Mouse (Mus musculus) midbrain, embryonic 13.5 days (tissue): Measurements from ENCODE around the gene Irgq. TPM values are rescaled to one million over a fixed set of nuclear protein-coding genes. Genes with fewer than 3 reads are reported as not detected.

Experiments used
- ATAC-seq: fragments of 200-750 bp; cut with Nextera tagmentation; 2 replicates; pipeline ENCODE4 v1.8.0; 2017; ENCODE audit warnings: mild to moderate bottlenecking, moderate TSS enrichment, moderate library complexity
- H3K27ac ChIP-seq: fragments of 300-500 bp; sonication (generic); 2 replicates; pipeline ENCODE4 v1.5.1; 2015; ENCODE audit warnings: inconsistent platforms, mild to moderate bottlenecking, moderate library complexity
- H3K27me3 ChIP-seq: fragments of 300-500 bp; sonication (generic); 2 replicates; pipeline ENCODE4 v1.6.1; 2015; ENCODE audit warnings: mild to moderate bottlenecking, inconsistent platforms
- H3K36me3 ChIP-seq: fragments of 300-500 bp; sonication (generic); 2 replicates; pipeline ENCODE4 v1.6.1; 2015; ENCODE audit warnings: mild to moderate bottlenecking, inconsistent platforms
- H3K4me1 ChIP-seq: fragments of 300-500 bp; sonication (generic); replicated peaks from 2 replicates; pipeline ENCODE4 v1.6.1; 2015; ENCODE audit warnings: inconsistent platforms
- H3K4me2 ChIP-seq: fragments of 300-500 bp; sonication (generic); replicated peaks from 2 replicates; pipeline ENCODE4 v1.6.1; 2015; ENCODE audit warnings: moderate library complexity, mild to moderate bottlenecking, inconsistent platforms
- H3K4me3 ChIP-seq: fragments of 300-500 bp; sonication (generic); replicated peaks from 2 replicates; pipeline ENCODE4 v1.5.1; 2015; ENCODE audit warnings: mild to moderate bottlenecking, inconsistent platforms
- H3K9ac ChIP-seq: fragments of 300-500 bp; sonication (generic); replicated peaks from 2 replicates; pipeline ENCODE4 v1.6.1; 2015; ENCODE audit warnings: mild to moderate bottlenecking, inconsistent platforms
- H3K9me3 ChIP-seq: fragments of 300-500 bp; sonication (generic); 2 replicates; pipeline ENCODE4 v1.6.1; 2016; ENCODE audit warnings: mild to moderate bottlenecking, inconsistent platforms
- WGBS: fragments of 180-500 bp; shearing (Covaris S2); methylation state at CpG from one replicate; pipeline ENCODE4 v1.1.7; 2015; 5-methylcytosine and 5-hydroxymethylcytosine counted together
- polyA plus RNA-seq: library from polyadenylated mRNA; unstranded; fragments of >200 nt; fragmentation: Nextera tagmentation; extraction: Ambion mirVana; gene quantifications from 2 replicates; pipeline ENCODE4 v1.2.1, GENCODE M21; 2015

Gene Irgq
- polyA plus RNA-seq, 1 experiment from 2014 or later, result 25.3 TPM

DNA sequence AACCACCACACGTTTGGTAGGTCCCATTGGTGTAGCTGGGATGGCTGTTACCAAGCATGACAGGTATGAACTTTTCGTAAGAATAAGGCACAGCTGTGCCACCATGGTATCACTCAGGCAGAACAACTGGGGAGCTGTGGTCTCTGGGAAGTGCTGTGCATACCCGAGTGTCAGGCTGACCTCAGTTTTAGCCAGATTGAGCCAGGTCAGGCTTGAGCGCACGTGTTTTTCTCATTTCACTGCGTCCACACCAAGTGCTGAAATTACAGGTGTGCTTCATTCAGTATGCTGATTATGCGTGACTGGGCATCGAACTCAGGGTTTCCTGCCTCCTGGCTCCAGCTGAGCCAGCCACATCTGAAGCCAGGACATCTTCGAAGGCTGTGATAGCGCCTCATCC is 25.3 kb downstream of the Irgq start:
- 94% methylated on average over 10 of the region's 10 CpGs for WGBS
- no peaks in the 10 kb centered on the region for H3K9me3 ChIP-seq
- ATAC-seq, result no peak
- H3K4me3 ChIP-seq, result no peak overlapping the region
- no peak overlapping the region for H3K4me2 ChIP-seq
- no peaks in the 10 kb centered on the region for H3K27me3 ChIP-seq
- no peak overlapping the region for H3K27ac ChIP-seq
- no peak overlapping the region for H3K9ac ChIP-seq
- H3K36me3 ChIP-seq, result peaks cover 44% of the 10 kb centered on the region
- no peaks in the 10 kb centered on the region for H3K4me1 ChIP-seq

GRCm38 (mm10) chr7:24561450-24561849 is 31.0 kb downstream of the Irgq start:
- Histone ChIP-seq H3K4me3 (no peak overlapping the region), H3K4me2 (no peak overlapping the region), H3K9me3 (no peaks in the 10 kb centered on the region), H3K27ac (no peak overlapping the region), H3K27me3 (no peaks in the 10 kb centered on the region), H3K36me3 (peaks cover 55% of the 10 kb centered on the region), H3K9ac (no peak overlapping the region), H3K4me1 (no peaks in the 10 kb centered on the region)
- ATAC-seq, result no peak
- WGBS, result 92% methylated on average over 4 of the region's 4 CpGs

DNA sequence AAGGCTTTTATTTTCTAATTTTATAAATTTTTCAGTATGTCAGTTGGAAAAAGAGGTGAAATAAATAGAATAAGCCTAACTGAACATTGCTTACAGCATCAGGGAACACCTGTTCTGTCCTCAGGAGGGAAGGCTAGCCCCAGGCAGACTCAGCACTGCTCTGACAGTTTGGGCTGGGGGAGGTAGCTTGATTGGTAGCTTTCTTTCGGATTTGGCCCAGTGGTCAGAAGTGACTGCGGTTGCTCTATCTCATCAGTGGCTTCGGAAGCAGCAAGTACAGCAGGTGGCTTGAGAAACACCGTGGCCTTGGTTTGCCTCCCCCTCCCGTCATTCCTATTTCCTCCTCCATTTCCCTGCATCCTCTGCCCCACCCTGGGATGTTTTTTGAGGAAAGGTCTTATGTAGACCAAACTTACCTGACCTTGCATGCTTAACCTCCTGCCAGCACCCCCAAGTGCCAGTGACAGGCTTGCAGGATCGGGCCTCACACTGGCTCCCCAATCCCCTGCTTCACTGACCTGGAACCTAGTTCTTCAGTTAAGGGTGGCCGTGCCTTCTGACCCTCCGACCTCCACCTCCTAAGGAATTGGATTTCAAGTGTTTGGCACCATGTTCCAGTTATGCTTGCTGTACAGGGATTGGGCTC is 32.8 kb downstream of the Irgq start:
- ATAC-seq, result no peak
- no peaks in the 10 kb centered on the region for H3K27me3 ChIP-seq
- no peak overlapping the region for H3K27ac ChIP-seq
- no peaks in the 10 kb centered on the region for H3K4me1 ChIP-seq
- no peak overlapping the region for H3K9ac ChIP-seq
- peaks cover 70% of the 10 kb centered on the region for H3K36me3 ChIP-seq
- no peak overlapping the region for H3K4me3 ChIP-seq
- 89% methylated on average over 8 of the region's 8 CpGs for WGBS
- no peaks in the 10 kb centered on the region for H3K9me3 ChIP-seq
- H3K4me2 ChIP-seq, result no peak overlapping the region

- Histone ChIP-seq H3K27ac (no peak overlapping the region), H3K4me3 (no peak overlapping the region), H3K9ac (no peak overlapping the region), H3K9me3 (no peaks in the 10 kb centered on the region), H3K27me3 (no peaks in the 10 kb centered on the region), H3K36me3 (peaks cover 75% of the 10 kb centered on the region), H3K4me2 (no peak overlapping the region), H3K4me1 (no peaks in the 10 kb centered on the region)
- 88% methylated on average over 4 of the region's 4 CpGs for WGBS
- no peak for ATAC-seq
Measured at GRCm38 (mm10) chr7:24563837-24564206, 33.3 kb downstream of the Irgq start.

DNA sequence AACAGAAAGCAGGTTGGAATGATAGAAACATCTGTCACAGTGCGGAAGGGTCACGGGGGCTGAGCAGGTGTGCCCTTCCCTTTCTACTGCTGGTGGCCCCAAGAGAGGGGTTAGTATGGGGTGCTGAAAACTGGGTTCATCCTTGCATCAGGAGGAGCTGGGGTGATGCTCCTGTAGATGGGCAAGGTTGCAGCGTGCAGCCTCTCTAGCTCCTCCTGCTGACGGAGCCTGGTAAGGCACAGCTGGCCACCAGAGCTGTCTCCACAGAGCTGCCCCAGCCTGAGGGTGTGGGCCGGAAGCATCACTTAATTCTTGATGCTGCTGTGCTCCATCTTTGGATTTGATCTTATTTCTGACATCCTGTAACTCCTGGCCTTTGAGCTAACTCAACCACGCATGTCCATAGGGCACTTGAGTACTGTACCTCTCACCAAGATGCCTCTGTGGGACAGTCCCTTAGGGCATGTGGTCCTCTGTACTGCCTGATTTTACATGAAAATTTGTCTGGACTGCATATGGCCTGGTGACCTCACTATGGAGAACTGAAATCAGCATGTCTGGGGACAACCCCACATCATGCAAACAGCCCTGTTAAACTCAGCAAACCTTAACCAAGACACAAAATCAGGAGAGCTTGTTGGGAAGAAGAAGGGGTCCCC is 34.2 kb downstream of the Irgq start:
- no peak overlapping the region for H3K4me2 ChIP-seq
- WGBS, result 66% methylated on average over 6 of the region's 6 CpGs
- H3K9ac ChIP-seq, result no peak overlapping the region
- H3K4me1 ChIP-seq, result no peaks in the 10 kb centered on the region
- no peaks in the 10 kb centered on the region for H3K27me3 ChIP-seq
- no peak overlapping the region for H3K4me3 ChIP-seq
- peaks cover 78% of the 10 kb centered on the region for H3K36me3 ChIP-seq
- ATAC-seq, result peak; percentile 63
- H3K9me3 ChIP-seq, result no peaks in the 10 kb centered on the region
- no peak overlapping the region for H3K27ac ChIP-seq

DNA sequence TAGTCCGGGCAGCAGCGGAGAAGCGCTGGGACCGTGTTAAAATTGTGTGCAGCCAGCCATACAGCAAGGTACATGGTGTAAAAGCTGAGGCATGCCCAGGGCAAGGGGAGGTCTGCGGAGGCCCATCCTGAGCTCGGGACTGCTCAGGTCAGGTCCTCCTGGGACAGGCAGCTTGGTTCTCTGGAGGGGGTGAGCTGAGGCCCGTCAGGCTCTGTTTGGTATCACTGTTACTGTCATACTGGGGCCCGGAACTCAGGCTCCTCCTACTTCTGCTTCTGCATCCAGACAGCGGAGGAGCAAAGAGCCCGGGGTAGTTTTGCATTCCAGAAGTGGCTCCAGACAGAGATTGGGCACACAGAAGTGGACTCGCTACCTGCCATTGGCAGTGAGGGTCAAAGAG is 35.1 kb downstream of the Irgq start:
- Histone ChIP-seq H3K9me3 (no peaks in the 10 kb centered on the region), H3K4me1 (no peaks in the 10 kb centered on the region), H3K4me2 (no peak overlapping the region), H3K4me3 (no peak overlapping the region), H3K27ac (no peak overlapping the region), H3K9ac (no peak overlapping the region), H3K27me3 (no peaks in the 10 kb centered on the region), H3K36me3 (peaks cover 80% of the 10 kb centered on the region)
- WGBS, result 97% methylated on average over 11 of the region's 11 CpGs
- no peak for ATAC-seq

- H3K27me3 ChIP-seq, result no peaks in the 10 kb centered on the region
- H3K9me3 ChIP-seq, result no peaks in the 10 kb centered on the region
- H3K4me3 ChIP-seq, result no peak overlapping the region
- H3K4me1 ChIP-seq, result no peaks in the 10 kb centered on the region
- no peak for ATAC-seq
- WGBS, result 95% methylated on average over 9 of the region's 9 CpGs
- no peak overlapping the region for H3K27ac ChIP-seq
- H3K9ac ChIP-seq, result no peak overlapping the region
- no peak overlapping the region for H3K4me2 ChIP-seq
- H3K36me3 ChIP-seq, result peaks cover 80% of the 10 kb centered on the region
Measured at GRCm38 (mm10) chr7:24566206-24566605, 35.7 kb downstream of the Irgq start.

GRCm38 (mm10) chr7:24568512-24568911 is 38.0 kb downstream of the Irgq start:
- Histone ChIP-seq H3K9me3 (no peaks in the 10 kb centered on the region), H3K4me1 (no peaks in the 10 kb centered on the region), H3K27ac (no peak overlapping the region), H3K4me2 (no peak overlapping the region), H3K36me3 (peaks cover 76% of the 10 kb centered on the region), H3K9ac (no peak overlapping the region), H3K4me3 (no peak overlapping the region), H3K27me3 (no peaks in the 10 kb centered on the region)
- WGBS, result 84% methylated on average over 4 of the region's 4 CpGs
- ATAC-seq, result no peak

GRCm38 (mm10) chr7:24571071-24571470 is 40.6 kb downstream of the Irgq start:
- WGBS, result 93% methylated on average over 4 of the region's 4 CpGs
- Histone ChIP-seq H3K9ac (no peak overlapping the region), H3K4me2 (no peak overlapping the region), H3K9me3 (no peaks in the 10 kb centered on the region), H3K36me3 (peaks cover 68% of the 10 kb centered on the region), H3K27me3 (no peaks in the 10 kb centered on the region), H3K4me3 (no peak overlapping the region), H3K4me1 (no peaks in the 10 kb centered on the region), H3K27ac (no peak overlapping the region)
- ATAC-seq, result no peak

DNA sequence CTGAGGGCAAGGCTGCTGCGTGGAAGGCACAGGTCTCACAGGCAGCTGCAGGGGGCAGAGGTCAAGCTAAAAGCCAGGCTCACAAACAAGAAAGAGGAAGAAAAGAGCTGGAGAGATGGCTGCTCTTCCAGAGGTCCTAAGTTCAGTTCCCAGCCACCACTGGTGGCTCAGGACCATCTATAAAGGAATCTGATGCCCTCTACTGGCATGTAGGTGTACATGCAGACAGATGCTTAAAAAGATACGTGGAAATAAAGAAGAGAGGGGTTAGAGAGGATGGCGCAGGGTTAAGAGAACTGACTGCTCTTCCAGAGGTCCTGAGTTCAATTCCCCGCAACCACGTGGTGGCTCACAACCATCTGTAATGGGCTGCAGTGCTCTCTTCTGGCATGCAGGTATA is 42.0 kb downstream of the Irgq start:
- Histone ChIP-seq H3K4me2 (no peak overlapping the region), H3K9me3 (no peaks in the 10 kb centered on the region), H3K4me3 (no peak overlapping the region), H3K9ac (no peak overlapping the region), H3K27me3 (no peaks in the 10 kb centered on the region), H3K36me3 (peaks cover 54% of the 10 kb centered on the region), H3K4me1 (no peaks in the 10 kb centered on the region), H3K27ac (no peak overlapping the region)
- 59% methylated on average over 5 of the region's 5 CpGs for WGBS
- no peak for ATAC-seq

- Histone ChIP-seq H3K9ac (no peak overlapping the region), H3K4me3 (no peak overlapping the region), H3K36me3 (peaks cover 37% of the 10 kb centered on the region), H3K9me3 (no peaks in the 10 kb centered on the region), H3K27ac (no peak overlapping the region), H3K4me2 (no peak overlapping the region), H3K4me1 (no peaks in the 10 kb centered on the region), H3K27me3 (no peaks in the 10 kb centered on the region)
- 68% methylated on average over 12 of the region's 12 CpGs for WGBS
- no peak for ATAC-seq
Measured at GRCm38 (mm10) chr7:24574224-24574796, 43.8 kb downstream of the Irgq start.

- WGBS, result 92% methylated on average over 10 of the region's 10 CpGs
Measured at GRCm38 (mm10) chr7:24577811-24578210, 47.3 kb downstream of the Irgq start.

More at GRCm38 (mm10) chr7:24577811-24578210, 47.3 kb downstream of the Irgq start:
- Histone ChIP-seq H3K27me3 (no peaks in the 10 kb centered on the region), H3K9me3 (no peaks in the 10 kb centered on the region), H3K36me3 (peaks cover 11% of the 10 kb centered on the region; the same call in 1 of the 2 replicates), H3K4me1 (no peaks in the 10 kb centered on the region), H3K27ac (no peak overlapping the region), H3K4me3 (no peak overlapping the region), H3K9ac (no peak overlapping the region), H3K4me2 (no peak overlapping the region)
- ATAC-seq, result no peak
